Mouse (Mus musculus) intestine, embryonic 16.5 days (tissue): ENCODE measurements at regions not wholly inside any gene's neighbourhood (a gene's known extent, or its start where the extent isn't known, plus 50 kb on each side); places are given as distances from the start of the nearest gene placed in this dataset.
A peak's percentile ranks its signal among the peaks of the same experiment; 100 is the strongest.

Experiments
- ATAC-seq: fragments of 200-750 bp; cut with Nextera tagmentation; 2 replicates; pipeline ENCODE4 v1.8.0; 2017; ENCODE audit warnings: moderate TSS enrichment, moderate library complexity
- H3K27ac ChIP-seq: fragments of 300-500 bp; sonication (generic); 2 replicates; pipeline ENCODE4 v1.5.1; 2014; ENCODE audit warnings: mild to moderate bottlenecking, low read length
- H3K27me3 ChIP-seq: fragments of 300-500 bp; sonication (generic); replicated peaks from 2 replicates; pipeline ENCODE4 v1.6.1; 2014; ENCODE audit warnings: low read length, control low read depth, mixed read lengths; ENCODE audit not compliant: control insufficient read depth, insufficient read depth
- H3K36me3 ChIP-seq: fragments of 300-500 bp; sonication (generic); 2 replicates; pipeline ENCODE4 v1.6.1; 2014; ENCODE audit warnings: low read length, control low read depth; ENCODE audit not compliant: control insufficient read depth, insufficient read depth
- H3K4me1 ChIP-seq: fragments of 300-500 bp; sonication (generic); 2 replicates; pipeline ENCODE4 v1.6.1; 2014; ENCODE audit warnings: low read length, control low read depth, mixed read lengths; ENCODE audit not compliant: control insufficient read depth, insufficient read depth
- H3K4me2 ChIP-seq: fragments of 300-500 bp; sonication (generic); 2 replicates; pipeline ENCODE4 v1.6.1; 2014; ENCODE audit warnings: low read depth, low read length, control low read depth
- H3K4me3 ChIP-seq: fragments of 300-500 bp; sonication (generic); 2 replicates; pipeline ENCODE4 v1.5.1; 2014; ENCODE audit warnings: mild to moderate bottlenecking, low read length
- H3K9ac ChIP-seq: fragments of 300-500 bp; sonication (generic); 2 replicates; pipeline ENCODE4 v1.6.1; 2014; ENCODE audit warnings: low read depth, low read length
- H3K9me3 ChIP-seq: fragments of 300-500 bp; sonication (generic); 2 replicates; pipeline ENCODE4 v1.6.1; 2016; ENCODE audit warnings: low read length, control low read depth; ENCODE audit not compliant: control insufficient read depth
- whole genome bisulfite sequencing: fragments of 180-500 bp; shearing (Covaris S2); extraction: QIAGEN DNeasy Blood & Tissue Kit; methylation state at CpG from one replicate; pipeline ENCODE4 v1.1.7; 2014; 5-methylcytosine and 5-hydroxymethylcytosine counted together

DNA sequence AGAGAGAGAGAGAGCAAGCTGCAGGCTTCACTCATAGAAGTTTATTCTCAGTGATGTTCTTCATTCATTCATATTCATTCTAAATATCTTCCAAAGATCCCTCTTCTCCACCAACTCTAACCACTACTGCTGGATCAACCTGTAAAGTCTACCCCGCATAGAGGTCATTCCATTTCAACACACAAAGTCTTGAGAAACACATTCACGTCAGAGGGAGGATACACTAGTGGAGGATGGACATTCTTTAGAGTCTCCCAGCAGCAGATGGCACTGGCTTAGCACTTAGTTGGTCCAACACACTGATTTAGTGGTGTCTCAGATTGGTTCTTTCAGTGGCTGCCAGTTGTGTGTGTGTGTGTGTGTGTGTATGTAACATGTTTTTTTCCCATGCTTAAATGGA, 74.9 kb upstream of the Dlx2 start:
- H3K9ac ChIP-seq, result no peak overlapping the region
- H3K27ac ChIP-seq, result no peak overlapping the region
- 0 out of 2 replicates have a peak, but pooled peaks cover 5% of the 10 kb centered on the region for H3K4me1 ChIP-seq
- no peaks in the 10 kb centered on the region for H3K36me3 ChIP-seq
- WGBS, result 91% methylated on average over 2 of the region's 2 CpGs
- no peaks in the 10 kb centered on the region for H3K9me3 ChIP-seq
- H3K4me2 ChIP-seq, result no peak overlapping the region
- no peak overlapping the region for H3K4me3 ChIP-seq
- H3K27me3 ChIP-seq, result no peaks in the 10 kb centered on the region
- no peak for ATAC-seq

DNA sequence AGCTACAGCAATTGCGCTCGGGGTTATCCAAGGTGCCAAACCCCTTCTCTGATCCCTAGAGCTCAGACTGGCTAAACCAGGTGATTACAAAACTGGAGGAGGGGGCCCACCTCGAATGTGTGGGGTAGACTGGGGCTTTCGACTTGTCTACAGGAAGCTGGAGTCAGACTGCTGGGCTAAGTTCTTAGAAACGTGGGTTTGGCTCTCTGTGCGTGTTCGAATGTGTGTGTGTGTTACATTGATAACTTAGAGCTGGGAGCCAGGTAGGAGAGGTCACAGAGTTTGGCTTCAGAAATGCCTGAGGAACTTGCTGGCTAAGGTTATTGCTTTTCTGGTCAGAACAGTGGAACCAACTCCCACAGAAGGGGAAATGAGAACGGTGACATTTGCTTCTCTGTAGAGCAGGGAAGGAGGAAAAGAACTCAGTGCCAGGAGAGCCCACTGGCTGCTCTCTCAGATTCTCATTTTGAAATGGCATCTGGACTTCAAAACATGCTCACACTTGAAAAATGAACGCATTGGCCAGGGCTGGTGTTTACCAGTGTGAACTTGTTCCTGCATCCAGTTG, 76.1 kb upstream of the Dlx2 start:
- no peaks in the 10 kb centered on the region for H3K27me3 ChIP-seq
- 62% methylated on average over 9 of the region's 9 CpGs for WGBS
- peaks cover 15% of the 10 kb centered on the region for H3K4me1 ChIP-seq
- H3K4me3 ChIP-seq, result no peak overlapping the region
- no peaks in the 10 kb centered on the region for H3K9me3 ChIP-seq
- H3K27ac ChIP-seq, result no peak overlapping the region
- no peak overlapping the region for H3K4me2 ChIP-seq
- H3K9ac ChIP-seq, result no peak overlapping the region
- H3K36me3 ChIP-seq, result no peaks in the 10 kb centered on the region
- no peak for ATAC-seq

DNA sequence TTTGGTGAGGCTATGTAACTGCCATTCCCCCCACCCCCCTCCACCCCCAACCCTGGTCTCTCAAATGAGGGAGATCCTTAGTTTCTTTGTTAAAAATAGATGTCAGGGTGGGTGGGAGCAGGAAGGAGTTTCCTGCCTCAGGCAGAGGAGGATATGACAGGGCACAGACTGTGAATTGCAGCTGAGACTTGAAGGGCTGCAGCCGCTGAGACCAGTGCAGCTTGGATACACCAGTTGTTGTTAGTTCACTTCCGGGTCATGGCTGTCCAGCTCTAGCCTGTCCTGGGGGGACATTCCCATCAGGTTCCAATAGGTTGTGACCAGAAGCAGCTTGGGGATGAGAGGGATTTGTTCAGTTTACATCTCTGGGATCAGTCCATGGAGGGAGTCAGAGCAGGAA, 76.6 kb upstream of the Dlx2 start:
- no peak overlapping the region for H3K27ac ChIP-seq
- ATAC-seq, result no peak
- no peak overlapping the region for H3K4me3 ChIP-seq
- 75% methylated on average over 2 of the region's 2 CpGs for WGBS
- H3K9me3 ChIP-seq, result no peaks in the 10 kb centered on the region
- no peak overlapping the region for H3K9ac ChIP-seq
- no peaks in the 10 kb centered on the region for H3K27me3 ChIP-seq
- no peak overlapping the region for H3K4me2 ChIP-seq
- H3K36me3 ChIP-seq, result no peaks in the 10 kb centered on the region
- peaks cover 15% of the 10 kb centered on the region for H3K4me1 ChIP-seq

DNA sequence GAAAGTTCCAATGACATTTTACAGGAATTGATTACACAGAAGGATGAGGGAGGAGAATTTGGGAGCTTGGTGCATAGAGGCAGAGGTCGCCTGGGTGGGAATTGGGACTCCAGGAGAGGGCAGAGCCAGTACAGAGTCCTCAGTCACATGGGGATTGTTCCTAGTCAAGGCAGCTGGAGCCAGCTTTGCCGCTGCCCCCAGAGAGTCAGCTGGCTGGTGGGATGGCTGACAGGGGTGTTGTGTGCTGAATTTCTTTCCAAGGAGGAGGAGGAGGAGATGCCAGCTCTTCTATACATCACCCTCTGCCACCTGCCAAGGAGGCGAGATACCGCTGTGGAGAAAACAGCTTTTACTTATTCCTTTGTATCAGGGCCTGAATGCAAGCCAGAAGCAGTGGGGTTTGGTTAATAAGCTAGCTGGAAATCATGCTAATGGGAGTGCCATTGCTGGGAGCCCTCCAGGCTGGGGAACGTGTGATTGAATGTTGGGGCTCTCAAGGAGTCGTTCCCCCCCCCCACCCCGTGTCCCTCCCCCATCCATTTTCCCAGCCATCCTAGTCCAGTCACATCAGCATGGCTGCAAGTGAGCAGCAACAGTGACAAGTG, 78.8 kb upstream of the Dlx2 start:
- Histone ChIP-seq H3K36me3 (no peaks in the 10 kb centered on the region), H3K4me2 (no peak overlapping the region), H3K4me3 (no peak overlapping the region), H3K27ac (no peak overlapping the region), H3K27me3 (0 out of 2 replicates have a peak, but pooled peaks cover 5% of the 10 kb centered on the region), H3K9me3 (no peaks in the 10 kb centered on the region), H3K4me1 (peaks cover 28% of the 10 kb centered on the region), H3K9ac (no peak overlapping the region)
- 75% methylated on average over 7 of the region's 7 CpGs for WGBS
- ATAC-seq, result no peak

DNA sequence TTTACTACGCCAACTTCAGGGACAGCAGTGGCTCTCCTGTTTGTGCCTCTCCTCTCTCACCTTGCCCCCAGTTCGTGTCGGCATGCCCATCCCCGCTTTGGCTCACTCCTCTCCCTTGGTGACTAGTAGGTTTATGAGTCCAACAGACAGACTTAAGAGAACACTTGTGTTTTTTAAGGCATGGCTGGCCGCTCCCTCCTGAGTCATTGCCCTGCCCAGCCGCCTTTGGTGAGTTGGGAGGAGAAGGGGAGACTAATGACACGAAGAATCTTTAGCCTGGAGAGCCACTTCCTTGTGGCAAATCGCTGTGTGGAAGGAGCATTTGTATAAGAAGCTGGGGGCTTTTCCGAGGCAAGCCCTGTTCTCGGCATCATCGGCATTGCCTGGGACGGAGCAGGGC, 79.8 kb upstream of the Dlx2 start:
- H3K4me1 ChIP-seq, result peaks cover 28% of the 10 kb centered on the region
- no peak overlapping the region for H3K4me3 ChIP-seq
- H3K36me3 ChIP-seq, result no peaks in the 10 kb centered on the region
- 0 out of 2 replicates have a peak, but pooled peaks cover 5% of the 10 kb centered on the region for H3K27me3 ChIP-seq
- H3K4me2 ChIP-seq, result peak overlapping the region; percentile 23
- H3K9ac ChIP-seq, result peak overlapping the region; percentile 11; the same call in 1 of the 2 replicates
- no peaks in the 10 kb centered on the region for H3K9me3 ChIP-seq
- ATAC-seq, result 0 out of 2 replicates have a peak, but pooled peaks have one; percentile 30
- 44% methylated on average over 12 of the region's 12 CpGs for WGBS
- H3K27ac ChIP-seq, result no peak overlapping the region

DNA sequence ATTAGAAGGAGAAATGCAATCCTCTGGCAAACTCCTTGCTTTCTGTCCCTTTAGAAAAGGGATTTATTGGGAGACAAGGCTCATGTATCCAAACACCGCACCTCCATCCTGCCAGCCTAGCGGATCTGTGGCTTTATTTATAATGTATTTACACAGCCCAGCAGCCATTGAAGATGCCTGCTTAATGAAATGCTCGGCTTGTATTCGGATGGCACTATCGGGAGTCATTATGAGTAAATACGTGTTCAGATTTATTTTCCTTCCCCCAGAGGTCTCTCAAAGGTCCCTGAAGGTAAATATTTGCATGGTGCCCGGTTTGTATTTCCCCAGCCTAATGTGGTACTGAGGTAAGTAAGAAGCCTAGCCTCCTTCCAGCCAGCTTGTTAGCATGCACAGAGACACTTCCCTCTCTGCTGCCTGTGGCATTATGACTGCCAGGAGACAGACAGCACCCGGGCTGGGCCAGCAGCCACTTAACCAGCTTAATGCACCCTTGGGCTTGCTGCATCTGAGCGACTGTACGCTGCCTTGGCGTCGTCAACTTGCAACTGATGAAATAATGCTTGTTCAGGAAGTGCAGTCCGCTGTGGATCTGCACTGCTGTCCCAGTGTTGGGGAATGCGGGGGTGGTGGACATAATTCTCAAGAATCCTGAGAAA, 80.7 kb upstream of the Dlx2 start:
- H3K27ac ChIP-seq, result no peak overlapping the region
- 0 out of 2 replicates have a peak overlapping the region, but pooled peaks have one; percentile 11 for H3K9ac ChIP-seq
- 0 out of 2 replicates have a peak, but pooled peaks cover 5% of the 10 kb centered on the region for H3K27me3 ChIP-seq
- ATAC-seq, result peak; percentile 8; the same call in 1 of the 2 replicates
- no peaks in the 10 kb centered on the region for H3K9me3 ChIP-seq
- H3K4me1 ChIP-seq, result peaks cover 28% of the 10 kb centered on the region
- H3K36me3 ChIP-seq, result no peaks in the 10 kb centered on the region
- WGBS, result 19% methylated on average over 14 of the region's 14 CpGs
- 0 out of 2 replicates have a peak overlapping the region, but pooled peaks have one; percentile 23 for H3K4me2 ChIP-seq
- no peak overlapping the region for H3K4me3 ChIP-seq

DNA sequence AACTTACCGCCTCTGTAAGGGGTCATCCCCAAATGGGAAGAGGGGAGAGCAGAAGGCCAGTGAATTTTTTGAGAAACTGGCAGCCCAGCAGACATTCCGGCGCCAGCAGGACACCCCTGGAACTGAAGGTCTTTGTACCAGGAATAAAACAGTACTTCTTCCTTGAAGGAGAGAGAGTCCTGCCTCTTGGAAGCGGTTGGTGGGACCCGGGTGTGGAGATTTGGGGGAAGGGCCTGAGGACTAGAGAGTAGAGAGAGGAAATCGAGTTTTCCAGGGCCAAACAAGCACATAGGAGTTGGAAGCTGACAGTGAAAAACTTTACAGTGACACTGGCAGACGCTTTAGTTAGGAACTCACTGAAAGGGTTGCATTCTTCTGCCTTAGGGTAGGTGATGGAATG, 82.3 kb upstream of the Dlx2 start:
- H3K27ac ChIP-seq, result no peak overlapping the region
- H3K9me3 ChIP-seq, result no peaks in the 10 kb centered on the region
- H3K4me2 ChIP-seq, result peak overlapping the region; percentile 84; the same call in 1 of the 2 replicates
- no peak overlapping the region for H3K9ac ChIP-seq
- no peak overlapping the region for H3K4me3 ChIP-seq
- WGBS, result 45% methylated on average over 7 of the region's 7 CpGs
- peaks cover 28% of the 10 kb centered on the region for H3K4me1 ChIP-seq
- H3K27me3 ChIP-seq, result 0 out of 2 replicates have a peak, but pooled peaks cover 5% of the 10 kb centered on the region
- no peaks in the 10 kb centered on the region for H3K36me3 ChIP-seq
- ATAC-seq, result no peak

DNA sequence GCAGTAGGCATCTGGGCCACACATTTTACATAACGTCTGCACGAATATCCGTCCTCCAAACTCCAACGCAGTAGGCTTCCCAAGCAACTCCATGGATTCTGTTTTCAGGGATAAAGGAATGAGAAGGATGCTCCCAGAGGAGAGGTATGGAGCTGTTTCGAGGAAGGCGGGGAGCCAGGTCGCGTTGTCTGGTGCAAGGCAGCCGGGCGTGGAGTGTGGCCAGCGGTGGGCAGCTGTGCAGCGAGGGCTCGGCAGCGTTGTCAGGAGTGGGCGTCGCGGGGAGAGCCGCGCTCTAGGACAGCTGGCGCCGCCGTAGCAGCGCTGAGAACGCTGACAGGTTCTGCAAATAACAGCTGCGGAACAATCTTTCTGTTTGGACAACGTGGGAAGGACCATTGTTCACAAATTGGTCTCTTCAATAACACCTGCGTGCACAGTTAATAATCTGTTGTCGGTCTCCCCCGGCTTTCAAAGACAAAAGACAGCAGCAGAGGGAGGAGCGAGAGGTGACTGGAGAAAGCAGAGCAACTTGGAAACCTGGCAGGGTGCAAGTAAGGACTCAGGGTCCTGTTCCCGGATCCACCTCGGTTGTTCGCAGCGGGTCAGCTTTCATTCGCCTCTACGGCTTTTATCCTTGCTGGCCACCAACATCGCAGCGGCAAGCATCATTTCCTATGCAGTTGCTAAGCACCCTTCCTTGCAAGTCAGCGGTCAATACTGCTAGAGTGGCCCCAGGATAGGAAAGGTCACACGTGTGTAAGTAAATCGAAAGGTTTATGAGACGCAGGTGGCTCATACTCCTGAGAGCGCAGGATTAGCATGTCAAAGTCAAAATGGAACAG, 83.0 kb upstream of the Dlx2 start:
- Histone ChIP-seq H3K9ac (peak overlapping the region; percentile 54; the same call in 1 of the 2 replicates), H3K4me3 (peak overlapping the region; percentile 44), H3K36me3 (no peaks in the 10 kb centered on the region), H3K4me2 (peak overlapping the region; percentile 84), H3K9me3 (no peaks in the 10 kb centered on the region), H3K27ac (no peak overlapping the region), H3K4me1 (peaks cover 28% of the 10 kb centered on the region), H3K27me3 (0 out of 2 replicates have a peak, but pooled peaks cover 5% of the 10 kb centered on the region)
- WGBS, result 2% methylated on average over 43 of the region's 43 CpGs
- peak; percentile 60 for ATAC-seq

DNA sequence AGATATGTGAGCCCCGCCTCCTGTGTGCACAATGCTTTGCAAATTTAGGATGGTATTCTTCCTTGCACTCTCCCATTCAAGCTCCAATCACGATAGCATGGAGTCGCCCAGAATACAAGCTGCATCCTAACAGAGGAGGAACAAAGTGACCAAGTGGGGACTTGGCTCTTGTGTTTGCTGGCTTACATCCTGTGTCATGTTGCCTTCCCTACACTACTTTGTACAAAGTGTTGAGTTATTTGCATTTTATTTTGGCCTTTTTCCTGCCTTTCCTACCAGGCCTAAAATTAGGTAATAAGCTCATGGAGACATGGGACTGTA, 83.5 kb upstream of the Dlx2 start:
- no peak for ATAC-seq
- H3K27ac ChIP-seq, result no peak overlapping the region
- H3K4me1 ChIP-seq, result peaks cover 28% of the 10 kb centered on the region
- H3K9me3 ChIP-seq, result no peaks in the 10 kb centered on the region
- H3K4me3 ChIP-seq, result peak overlapping the region; percentile 44
- H3K9ac ChIP-seq, result 0 out of 2 replicates have a peak overlapping the region, but pooled peaks have one; percentile 54
- 25% methylated on average over 3 of the region's 3 CpGs for WGBS
- 0 out of 2 replicates have a peak, but pooled peaks cover 5% of the 10 kb centered on the region for H3K27me3 ChIP-seq
- H3K4me2 ChIP-seq, result peak overlapping the region; percentile 84
- H3K36me3 ChIP-seq, result no peaks in the 10 kb centered on the region
